Mouse (Mus musculus): ENCODE measurements at regions not wholly inside any gene's neighbourhood (a gene's known extent, or its start where the extent isn't known, plus 50 kb on each side); places are given as distances from the start of the nearest gene placed in this dataset.

GRCm38 (mm10) chrX:19597302-19597701 is 116.2 kb upstream of the Tex13c3 start:
- DNase-seq (ENCODE audit: low spot score in 2 of 2), result peak in 1 of 2 experiments; percentile 15

GRCm38 (mm10) chrX:19555944-19556343 is 74.8 kb upstream of the Tex13c3 start:
- peak in 1 of 2 experiments; percentile 6 for DNase-seq (ENCODE audit: low spot score in 2 of 2)

Data from left cerebral cortex, adult 8-10 months (tissue).